Mouse (Mus musculus): ENCODE results near the gene Cdc14a.

GRCm38 (mm10) chr3:116311173-116311572 lies 112.7 kb downstream of the Cdc14a start:
- TF ChIP-seq CTCF (IDR thresholded peaks at IDR 0.05) = no peak
- TF ChIP-seq EP300 (IDR thresholded peaks at IDR 0.05; ENCODE audit: insufficient read depth, low read depth, low read length) = no peak
- no peak for TF ChIP-seq POLR2A (IDR thresholded peaks at IDR 0.05; ENCODE audit: insufficient read depth, low read depth, low read length)

All from heart, adult 2 months (tissue).